Comparison of ENCODE assay signal across 23 mouse cellular contexts in genomic region chr6:18314365-18314943, GRCm38 (mm10).
A peak's percentile ranks its signal among the peaks of the same experiment; 100 is the strongest.
DNase-seq lines count a peak whose midpoint lies in the region; ATAC-seq lines count a peak whose summit lies in the region.
"Had no signal": no experiment of that assay in that cellular context is flagged by ENCODE, and none has a peak within 500 bp of the region (broad histone marks: within the 10 kb centered on the region; RNA-seq: fewer than 3 reads in every experiment).

No protein-coding gene starts in this region.

- H3K9me3 ChIP-seq in kidney, embryonic 14.5 days (ENCODE audit: control insufficient read depth, low read length): no peaks in the 10 kb centered on the region
- H3K9me3 ChIP-seq: embryonic facial prominence, embryonic 10.5 days; forebrain, embryonic 13.5 days; heart, embryonic 15.5 days; hindbrain, embryonic 10.5 days; hindbrain, embryonic 15.5 days had no signal

- peak; percentile 71; the same call in 1 of the 2 replicates for ATAC-seq in kidney, embryonic 14.5 days (ENCODE audit: low FRiP score, low TSS enrichment)
- ATAC-seq: activated CD4-positive, CD25-positive, alpha-beta regulatory T cell, adult 4 months; forebrain, embryonic 13.5 days; forebrain, postnatal 0 days; Patski had no signal

- WGBS in kidney, embryonic 14.5 days: 48% methylated on average over 3 of the region's 3 CpGs

- DNase-seq in kidney, adult 8-10 months: peak; percentile 9 to 23
- no peak for DNase-seq in kidney, postnatal 25 days
- peak; percentile 17 for DNase-seq in kidney, postnatal 14 days
- no peak for DNase-seq in adrenal gland, postnatal 36 days
- no peak for DNase-seq in gastrocnemius, postnatal 10 days
- DNase-seq in urinary bladder, postnatal 25 days (ENCODE audit: low spot score): no peak
- DNase-seq: adrenal gland, postnatal 14 days; cerebellum, adult 18-20 months; cerebellum, adult 9-11 months; cerebellum, postnatal 36 days; forebrain, postnatal 0 days; heart, adult 18-20 months; heart, postnatal 14 days had no signal

- H3K4me2 ChIP-seq in kidney, embryonic 14.5 days (replicated peaks; ENCODE audit: low read depth, low read length): no peak overlapping the region
- H3K4me2 ChIP-seq: forebrain, embryonic 13.5 days; heart, embryonic 11.5 days; heart, embryonic 15.5 days; hindbrain, embryonic 15.5 days had no signal

- no peaks in the 10 kb centered on the region for H3K36me3 ChIP-seq in kidney, embryonic 14.5 days (ENCODE audit: control insufficient read depth, insufficient read depth, low read length)
- H3K36me3 ChIP-seq: embryonic facial prominence, embryonic 10.5 days; heart, embryonic 15.5 days; hindbrain, embryonic 10.5 days; hindbrain, embryonic 15.5 days had no signal

- no peak overlapping the region for H3K4me3 ChIP-seq in kidney, embryonic 14.5 days (ENCODE audit: low read length)
- H3K4me3 ChIP-seq: embryonic facial prominence, embryonic 10.5 days; forebrain, embryonic 13.5 days; heart, embryonic 15.5 days; hindbrain, embryonic 10.5 days; hindbrain, embryonic 15.5 days had no signal

- no peaks in the 10 kb centered on the region for H3K27me3 ChIP-seq in kidney, embryonic 14.5 days (ENCODE audit: control insufficient read depth, insufficient read depth, low read length)
- H3K27me3 ChIP-seq: CH12.LX; forebrain, embryonic 13.5 days; heart, embryonic 15.5 days; hindbrain, embryonic 15.5 days; Patski had no signal

- H3K27ac ChIP-seq in kidney, embryonic 14.5 days (ENCODE audit: low read depth, low read length): no peak overlapping the region
- H3K27ac ChIP-seq: embryonic facial prominence, embryonic 10.5 days; forebrain, embryonic 13.5 days; heart, embryonic 15.5 days; hindbrain, embryonic 10.5 days; hindbrain, embryonic 15.5 days had no signal

- H3K9ac ChIP-seq in kidney, embryonic 14.5 days (ENCODE audit: low read depth, low read length): no peak overlapping the region
- H3K9ac ChIP-seq: forebrain, embryonic 13.5 days; forebrain, postnatal 0 days; heart, embryonic 15.5 days; hindbrain, embryonic 15.5 days had no signal

- H3K4me1 ChIP-seq in kidney, embryonic 14.5 days (ENCODE audit: control insufficient read depth, insufficient read depth, low read length): no peaks in the 10 kb centered on the region
- H3K4me1 ChIP-seq: embryonic facial prominence, embryonic 10.5 days; forebrain, embryonic 13.5 days; heart, embryonic 15.5 days; hindbrain, embryonic 10.5 days; hindbrain, embryonic 15.5 days had no signal

Comparison
In these comparisons a context has a peak if more than half of its experiments do, and no peak if none do; other contexts are left out.
1. DNase-seq: peak in kidney, adult 8-10 months (2 of 2) and kidney, postnatal 14 days (single experiment); none in kidney, postnatal 25 days (0 of 2), adrenal gland, postnatal 36 days (0 of 2), gastrocnemius, postnatal 10 days (single experiment) and urinary bladder, postnatal 25 days (single experiment).